Mouse (Mus musculus): ENCODE results near the gene Gmeb1. TPM values are rescaled to one million over a fixed set of nuclear protein-coding genes. Genes with fewer than 3 reads are reported as not detected.

Gmeb1 gene
- polyA plus RNA-seq, 1 experiment from 2014 or later: 24.7 TPM

DNA sequence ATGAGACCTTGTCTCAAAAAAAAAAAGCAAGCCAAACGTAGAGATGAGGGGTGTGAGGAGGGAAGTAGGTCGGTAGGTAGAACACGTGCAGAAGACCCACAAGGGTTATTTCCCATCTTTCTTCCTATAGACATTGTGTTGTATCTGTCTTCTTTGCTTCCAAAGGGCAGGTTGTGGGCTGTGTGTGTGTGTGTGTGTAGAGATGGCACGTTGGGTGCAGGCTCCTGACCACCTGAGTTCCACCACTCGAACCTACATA is 885 bp upstream of the Gmeb1 start:
- no peak overlapping the region for H3K4me3 ChIP-seq (ENCODE audit: low read depth, low read length)
- H3K9ac ChIP-seq (ENCODE audit: low read depth, low read length): peak overlapping the region; percentile 98; the same call in 1 of the 2 replicates
- no peaks in the 10 kb centered on the region for H3K9me3 ChIP-seq (ENCODE audit: control insufficient read depth, low read length)

DNA sequence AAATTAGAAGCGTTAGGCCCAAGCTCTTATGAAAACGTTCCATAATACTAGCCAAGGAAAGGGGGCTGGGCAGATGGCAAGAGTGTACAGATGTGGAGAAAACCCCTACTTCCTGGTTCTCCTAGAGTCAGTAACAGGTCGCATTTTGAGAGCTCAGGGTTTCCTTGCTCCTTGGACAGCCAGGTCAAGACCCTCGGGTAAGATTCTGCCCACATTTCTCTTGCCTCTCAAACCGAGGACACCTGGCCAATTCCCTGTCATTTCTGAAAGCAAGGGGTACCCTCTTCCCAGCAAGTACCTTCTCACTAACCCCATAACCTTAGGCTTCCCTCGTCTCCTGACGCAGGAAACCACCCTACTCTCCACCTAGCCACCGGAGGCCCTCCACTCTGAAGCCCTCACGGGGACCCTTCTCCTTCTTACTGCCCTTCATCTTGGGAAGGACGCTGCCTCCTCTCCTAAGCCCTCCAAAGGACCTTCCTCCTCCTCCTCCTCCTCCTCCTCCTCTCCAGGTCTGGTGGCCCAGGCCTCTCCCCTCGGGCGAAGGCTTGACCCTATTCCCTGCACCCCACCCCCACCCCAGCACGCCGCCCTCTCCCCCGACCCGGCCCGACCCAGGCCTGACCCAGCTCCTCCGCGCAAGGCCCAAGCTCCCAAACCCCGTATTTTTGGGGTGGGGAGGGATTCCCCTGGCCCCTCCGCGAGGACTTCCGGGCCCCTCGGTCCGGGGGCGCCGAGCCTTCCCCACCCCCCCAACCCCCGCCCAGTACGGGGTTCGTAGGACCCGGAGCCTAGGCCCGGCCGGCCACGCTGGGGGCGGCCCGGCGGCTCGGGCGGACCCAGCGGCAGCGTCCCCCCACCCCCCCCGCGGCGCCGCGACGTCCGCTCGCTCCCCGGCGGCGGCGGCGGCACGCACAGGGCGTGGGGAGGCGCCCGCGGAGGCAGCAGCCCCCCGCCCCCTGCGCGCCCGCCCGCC is 710 bp downstream of the Gmeb1 start:
- Histone ChIP-seq H3K4me1 (ENCODE audit: control insufficient read depth, insufficient read depth, low read length) (peaks cover 10% of the 10 kb centered on the region), H3K4me3 (ENCODE audit: low read depth, low read length) (peak overlapping the region; percentile 75), H3K36me3 (ENCODE audit: control insufficient read depth, insufficient read depth, low read length) (no peaks in the 10 kb centered on the region), H3K9ac (ENCODE audit: low read depth, low read length) (peak overlapping the region; percentile 98), H3K27me3 (replicated peaks; ENCODE audit: control insufficient read depth, insufficient read depth, low read length) (no peaks in the 10 kb centered on the region), H3K9me3 (ENCODE audit: control insufficient read depth, low read length) (no peaks in the 10 kb centered on the region), H3K4me2 (ENCODE audit: low read depth, low read length) (peak overlapping the region; percentile 76), H3K27ac (replicated peaks; ENCODE audit: low read depth, low read length) (peak overlapping the region; percentile 96)
- ATAC-seq (ENCODE audit: low read depth) (peak; percentile 86), DNase-seq (ENCODE audit: low spot score) (peak; percentile 78)
- 3% methylated on average over 17 of the region's 64 CpGs for WGBS

More for the DNA sequence above, 885 bp upstream of the Gmeb1 start:
- DNase-seq (ENCODE audit: low spot score) (no peak), ATAC-seq (ENCODE audit: low read depth) (no peak)
- peaks cover 10% of the 10 kb centered on the region for H3K4me1 ChIP-seq (ENCODE audit: control insufficient read depth, insufficient read depth, low read length)
- 68% methylated on average over 5 of the region's 5 CpGs for WGBS
- no peaks in the 10 kb centered on the region for H3K36me3 ChIP-seq (ENCODE audit: control insufficient read depth, insufficient read depth, low read length)
- H3K27ac ChIP-seq (replicated peaks; ENCODE audit: low read depth, low read length): no peak overlapping the region
- H3K4me2 ChIP-seq (ENCODE audit: low read depth, low read length): peak overlapping the region; percentile 76; the same call in 1 of the 2 replicates
- H3K27me3 ChIP-seq (replicated peaks; ENCODE audit: control insufficient read depth, insufficient read depth, low read length): no peaks in the 10 kb centered on the region

DNA sequence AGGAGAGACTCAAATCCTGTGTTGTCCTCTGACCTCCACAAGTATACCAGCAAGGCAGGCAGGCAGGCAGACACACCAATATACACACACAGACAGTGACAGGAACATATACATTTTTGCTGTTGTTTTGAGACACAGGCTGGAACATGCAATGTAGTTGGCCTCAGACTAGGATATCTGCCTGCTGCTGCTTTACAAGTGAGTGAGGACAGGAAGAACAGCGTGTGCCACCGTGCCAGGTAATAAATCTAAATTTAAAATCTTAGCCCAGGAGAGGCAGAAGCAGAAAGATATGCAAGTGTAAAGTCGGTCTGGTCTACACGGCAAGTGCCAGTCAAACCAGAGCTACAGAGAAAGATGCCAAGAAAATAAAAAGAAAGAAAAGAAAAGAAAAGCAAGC is 2.2 kb downstream of the Gmeb1 start:
- H3K9ac ChIP-seq (ENCODE audit: low read depth, low read length): no peak overlapping the region
- H3K4me2 ChIP-seq (ENCODE audit: low read depth, low read length): peak overlapping the region; percentile 76
- H3K4me1 ChIP-seq (ENCODE audit: control insufficient read depth, insufficient read depth, low read length): peaks cover 10% of the 10 kb centered on the region
- ATAC-seq (ENCODE audit: low read depth) (no peak), DNase-seq (ENCODE audit: low spot score) (no peak)
- H3K9me3 ChIP-seq (ENCODE audit: control insufficient read depth, low read length): no peaks in the 10 kb centered on the region
- 86% methylated on average over 4 of the region's 4 CpGs for WGBS
- H3K4me3 ChIP-seq (ENCODE audit: low read depth, low read length): no peak overlapping the region
- H3K36me3 ChIP-seq (ENCODE audit: control insufficient read depth, insufficient read depth, low read length): no peaks in the 10 kb centered on the region
- H3K27ac ChIP-seq (replicated peaks; ENCODE audit: low read depth, low read length): no peak overlapping the region
- no peaks in the 10 kb centered on the region for H3K27me3 ChIP-seq (replicated peaks; ENCODE audit: control insufficient read depth, insufficient read depth, low read length)

DNA sequence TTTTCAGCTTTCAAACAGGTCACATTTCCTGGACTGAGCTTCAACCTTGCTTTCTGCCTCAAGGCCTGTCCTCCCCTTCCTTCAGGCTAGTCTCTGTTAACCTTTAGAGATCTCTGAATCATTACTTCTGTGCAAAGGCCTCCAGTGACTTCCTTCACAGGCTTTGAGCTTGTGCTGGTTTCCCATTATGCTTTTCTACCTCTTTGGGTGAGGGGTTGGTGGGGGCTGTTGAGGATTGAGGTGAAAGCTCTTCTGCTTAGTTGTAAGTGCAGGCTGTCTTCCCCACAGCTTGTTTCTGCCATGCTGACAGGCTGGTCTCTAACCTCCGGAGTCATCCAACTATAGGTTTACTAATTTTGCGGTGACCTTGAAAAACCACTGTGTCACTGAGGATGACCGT is 5.0 kb downstream of the Gmeb1 start:
- no peaks in the 10 kb centered on the region for H3K27me3 ChIP-seq (replicated peaks; ENCODE audit: control insufficient read depth, insufficient read depth, low read length)
- no peak overlapping the region for H3K4me2 ChIP-seq (ENCODE audit: low read depth, low read length)
- no peak for DNase-seq (ENCODE audit: low spot score)
- ATAC-seq (ENCODE audit: low read depth): no peak
- WGBS: 88% methylated on average over 3 of the region's 3 CpGs
- peaks cover 8% of the 10 kb centered on the region for H3K36me3 ChIP-seq (ENCODE audit: control insufficient read depth, insufficient read depth, low read length)
- H3K4me1 ChIP-seq (ENCODE audit: control insufficient read depth, insufficient read depth, low read length): peaks cover 10% of the 10 kb centered on the region
- H3K9ac ChIP-seq (ENCODE audit: low read depth, low read length): no peak overlapping the region
- H3K27ac ChIP-seq (replicated peaks; ENCODE audit: low read depth, low read length): no peak overlapping the region
- no peak overlapping the region for H3K4me3 ChIP-seq (ENCODE audit: low read depth, low read length)
- no peaks in the 10 kb centered on the region for H3K9me3 ChIP-seq (ENCODE audit: control insufficient read depth, low read length)

DNA sequence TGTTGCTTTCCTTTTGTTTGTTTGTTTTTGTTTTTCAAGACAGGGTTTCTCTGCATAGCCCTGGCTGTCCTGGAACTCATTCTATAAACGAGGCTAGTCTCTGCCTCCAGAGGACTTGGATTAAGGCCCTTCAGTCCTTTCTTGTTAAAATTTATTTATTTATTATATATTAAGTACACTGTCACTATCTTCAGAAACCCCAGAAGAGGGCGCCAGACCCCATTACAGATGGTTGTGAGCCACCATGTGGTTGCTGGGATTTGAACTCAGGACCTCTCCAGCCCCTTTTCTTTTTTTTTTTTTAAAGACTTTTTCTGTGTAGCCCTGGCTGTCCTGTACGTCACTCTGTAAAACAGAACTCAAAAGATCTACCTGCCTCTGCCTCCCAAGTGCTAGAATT is 6.4 kb downstream of the Gmeb1 start:
- no peak for ATAC-seq (ENCODE audit: low read depth)
- Histone ChIP-seq H3K27ac (replicated peaks; ENCODE audit: low read depth, low read length) (no peak overlapping the region), H3K4me1 (ENCODE audit: control insufficient read depth, insufficient read depth, low read length) (peaks cover 7% of the 10 kb centered on the region), H3K4me2 (ENCODE audit: low read depth, low read length) (no peak overlapping the region), H3K9ac (ENCODE audit: low read depth, low read length) (no peak overlapping the region), H3K27me3 (replicated peaks; ENCODE audit: control insufficient read depth, insufficient read depth, low read length) (no peaks in the 10 kb centered on the region), H3K9me3 (ENCODE audit: control insufficient read depth, low read length) (no peaks in the 10 kb centered on the region), H3K4me3 (ENCODE audit: low read depth, low read length) (no peak overlapping the region), H3K36me3 (ENCODE audit: control insufficient read depth, insufficient read depth, low read length) (peaks cover 21% of the 10 kb centered on the region)
- no peak for DNase-seq (ENCODE audit: low spot score)
- WGBS: 82% methylated on average over 3 of the region's 3 CpGs

DNA sequence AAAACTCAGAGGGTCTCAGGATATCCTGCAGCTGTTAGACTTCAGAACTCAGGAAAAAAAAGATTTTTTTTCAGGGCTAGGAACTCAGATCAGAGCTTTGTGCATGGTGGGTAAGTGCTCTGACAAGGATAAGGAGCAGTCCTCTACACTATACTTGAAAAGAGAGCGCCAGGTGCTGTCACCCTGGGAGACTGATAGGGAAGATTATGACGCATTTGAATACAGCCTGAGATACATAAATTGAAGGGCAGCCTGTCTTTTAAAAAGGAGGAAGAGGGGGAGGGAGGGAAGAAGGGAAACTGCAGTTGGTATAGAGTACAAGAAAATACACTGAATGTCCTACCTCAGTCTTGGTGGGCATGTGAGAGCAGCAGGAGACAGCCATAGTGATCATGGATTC is 7.8 kb downstream of the Gmeb1 start:
- 77% methylated on average over 2 of the region's 2 CpGs for WGBS
- no peak for DNase-seq (ENCODE audit: low spot score)
- H3K4me3 ChIP-seq (ENCODE audit: low read depth, low read length): no peak overlapping the region
- H3K36me3 ChIP-seq (ENCODE audit: control insufficient read depth, insufficient read depth, low read length): peaks cover 34% of the 10 kb centered on the region
- H3K9me3 ChIP-seq (ENCODE audit: control insufficient read depth, low read length): no peaks in the 10 kb centered on the region
- no peak overlapping the region for H3K9ac ChIP-seq (ENCODE audit: low read depth, low read length)
- H3K4me2 ChIP-seq (ENCODE audit: low read depth, low read length): no peak overlapping the region
- H3K27ac ChIP-seq (replicated peaks; ENCODE audit: low read depth, low read length): no peak overlapping the region
- ATAC-seq (ENCODE audit: low read depth): no peak
- H3K27me3 ChIP-seq (replicated peaks; ENCODE audit: control insufficient read depth, insufficient read depth, low read length): no peaks in the 10 kb centered on the region
- no peaks in the 10 kb centered on the region for H3K4me1 ChIP-seq (ENCODE audit: control insufficient read depth, insufficient read depth, low read length)

DNA sequence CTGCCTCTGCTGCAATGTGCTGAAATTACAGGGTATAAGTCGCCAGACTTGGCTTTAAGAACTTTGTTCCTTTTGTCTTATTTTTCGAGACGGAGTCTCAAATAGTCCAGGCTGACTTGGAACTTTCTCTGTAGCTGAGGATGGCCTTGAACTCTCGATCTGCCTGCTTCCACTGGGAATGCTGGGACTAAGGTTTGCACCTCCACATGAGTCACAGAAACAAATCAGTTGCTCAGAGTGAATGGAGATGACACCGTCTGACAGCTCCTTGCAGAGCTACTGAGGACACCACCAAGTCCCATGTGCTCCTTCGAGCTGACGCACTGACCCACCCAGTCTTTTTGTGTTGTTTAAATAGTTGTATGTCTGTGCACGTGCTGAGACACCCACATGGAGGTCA is 8.3 kb downstream of the Gmeb1 start:
- H3K27ac ChIP-seq (replicated peaks; ENCODE audit: low read depth, low read length): no peak overlapping the region
- 90% methylated on average over 8 of the region's 8 CpGs for WGBS
- no peak overlapping the region for H3K4me3 ChIP-seq (ENCODE audit: low read depth, low read length)

DNA sequence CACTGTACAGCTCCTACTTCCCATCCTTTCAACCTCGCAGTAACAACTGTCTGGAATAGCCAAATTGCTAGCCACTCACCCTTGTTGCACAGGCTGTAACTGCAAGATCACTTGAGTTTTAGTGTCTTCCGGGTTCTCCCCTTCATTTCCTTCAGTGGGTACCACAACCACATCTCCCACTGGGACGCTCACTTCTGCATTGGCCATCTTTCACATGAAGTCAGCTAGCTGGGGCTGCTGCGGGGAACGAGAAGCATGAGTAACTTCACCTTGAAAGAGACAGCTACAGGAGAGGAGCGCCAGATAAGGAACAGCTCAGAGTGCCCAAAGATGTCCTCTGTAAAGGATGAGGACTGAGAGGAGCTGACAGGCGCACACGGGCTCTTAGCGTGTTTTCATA is 9.8 kb downstream of the Gmeb1 start:
- 90% methylated on average over 9 of the region's 9 CpGs for WGBS
- H3K9me3 ChIP-seq (ENCODE audit: control insufficient read depth, low read length): no peaks in the 10 kb centered on the region
- H3K27me3 ChIP-seq (replicated peaks; ENCODE audit: control insufficient read depth, insufficient read depth, low read length): no peaks in the 10 kb centered on the region
- no peak overlapping the region for H3K4me2 ChIP-seq (ENCODE audit: low read depth, low read length)
- H3K36me3 ChIP-seq (ENCODE audit: control insufficient read depth, insufficient read depth, low read length): peaks cover 51% of the 10 kb centered on the region
- DNase-seq (ENCODE audit: low spot score) (no peak), ATAC-seq (ENCODE audit: low read depth) (no peak)
- no peak overlapping the region for H3K4me3 ChIP-seq (ENCODE audit: low read depth, low read length)
- H3K4me1 ChIP-seq (ENCODE audit: control insufficient read depth, insufficient read depth, low read length): no peaks in the 10 kb centered on the region
- no peak overlapping the region for H3K9ac ChIP-seq (ENCODE audit: low read depth, low read length)
- H3K27ac ChIP-seq (replicated peaks; ENCODE audit: low read depth, low read length): no peak overlapping the region

More for the DNA sequence above, 8.3 kb downstream of the Gmeb1 start:
- no peak for DNase-seq (ENCODE audit: low spot score)
- no peak for ATAC-seq (ENCODE audit: low read depth)
- peaks cover 39% of the 10 kb centered on the region for H3K36me3 ChIP-seq (ENCODE audit: control insufficient read depth, insufficient read depth, low read length)
- H3K27me3 ChIP-seq (replicated peaks; ENCODE audit: control insufficient read depth, insufficient read depth, low read length): no peaks in the 10 kb centered on the region
- no peak overlapping the region for H3K9ac ChIP-seq (ENCODE audit: low read depth, low read length)
- H3K9me3 ChIP-seq (ENCODE audit: control insufficient read depth, low read length): no peaks in the 10 kb centered on the region
- no peak overlapping the region for H3K4me2 ChIP-seq (ENCODE audit: low read depth, low read length)
- no peaks in the 10 kb centered on the region for H3K4me1 ChIP-seq (ENCODE audit: control insufficient read depth, insufficient read depth, low read length)

DNA sequence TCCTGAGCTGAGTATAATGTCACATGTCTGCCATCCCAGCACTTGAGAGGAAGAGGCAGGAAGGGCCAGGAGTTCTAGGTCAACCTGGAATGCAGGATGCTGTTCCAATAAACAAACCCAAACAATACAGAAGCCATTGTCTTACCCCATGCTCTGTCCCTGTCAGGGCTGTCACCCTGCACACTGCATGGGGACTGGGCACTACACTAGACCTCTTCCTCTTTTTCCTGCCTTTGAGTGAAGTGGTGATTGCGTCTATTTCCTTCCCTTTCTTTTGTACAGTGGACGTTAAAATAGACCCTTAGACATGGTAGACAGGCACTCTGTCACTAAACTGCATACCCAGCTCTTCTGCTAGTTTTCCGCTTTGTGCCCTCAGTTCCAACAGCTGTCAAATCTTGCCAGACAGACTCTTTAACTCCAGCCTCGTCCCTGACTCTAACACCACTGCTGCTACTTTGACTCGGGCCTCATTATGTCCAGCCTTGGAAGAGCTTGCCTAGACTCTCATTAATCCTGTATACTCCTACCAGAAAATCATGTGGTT is 13.9 kb downstream of the Gmeb1 start:
- H3K4me1 ChIP-seq (ENCODE audit: control insufficient read depth, insufficient read depth, low read length): no peaks in the 10 kb centered on the region
- ATAC-seq (ENCODE audit: low read depth) (no peak), DNase-seq (ENCODE audit: low spot score) (no peak)
- peaks cover 85% of the 10 kb centered on the region for H3K36me3 ChIP-seq (ENCODE audit: control insufficient read depth, insufficient read depth, low read length)
- 89% methylated on average over 5 of the region's 5 CpGs for WGBS
- H3K4me3 ChIP-seq (ENCODE audit: low read depth, low read length): no peak overlapping the region
- H3K9ac ChIP-seq (ENCODE audit: low read depth, low read length): no peak overlapping the region
- H3K9me3 ChIP-seq (ENCODE audit: control insufficient read depth, low read length): no peaks in the 10 kb centered on the region
- no peak overlapping the region for H3K27ac ChIP-seq (replicated peaks; ENCODE audit: low read depth, low read length)
- no peaks in the 10 kb centered on the region for H3K27me3 ChIP-seq (replicated peaks; ENCODE audit: control insufficient read depth, insufficient read depth, low read length)
- no peak overlapping the region for H3K4me2 ChIP-seq (ENCODE audit: low read depth, low read length)

Data from embryonic facial prominence, embryonic 14.5 days (tissue).